Mouse (Mus musculus) inflammation-experienced regulatory T-cells, adult 16 weeks (primary cell): ENCODE results near the gene Gm21750. TPM values are rescaled to one million over a fixed set of nuclear protein-coding genes. Genes with fewer than 3 reads are reported as not detected.

Source experiments
- polyA plus RNA-seq: library from polyadenylated mRNA; unstranded; fragments of 100-300 nt; shearing (Covaris generic); gene quantifications from one replicate; pipeline ENCODE4 v1.2.1, GENCODE M21; 2017

The Gm21750 gene
- polyA plus RNA-seq, result not detected

DNA sequence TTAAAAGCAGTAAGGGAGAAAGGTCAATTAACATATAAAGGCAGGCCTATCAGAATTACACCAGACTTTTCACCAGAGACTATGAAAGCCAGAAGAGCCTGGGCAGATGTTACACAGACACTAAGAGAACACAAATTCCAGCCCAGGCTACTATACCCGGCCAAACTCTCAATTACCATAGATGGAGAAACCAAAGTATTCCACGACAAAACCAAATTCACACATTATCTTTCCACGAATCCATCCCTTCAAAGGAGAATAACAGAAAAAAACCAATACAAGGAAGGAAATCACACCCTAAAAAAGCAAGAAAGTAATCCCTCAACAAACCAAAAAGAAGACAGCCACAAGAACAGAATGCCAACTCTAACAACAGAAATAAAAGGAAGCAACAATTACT lies at the start of gene Gm21750:
Gm21750 (plus strand) TSS at position 301 of the 400 bp plus-strand sequence.

Other genes starting within 250 kb of the Gm21750 start
- gene Med4, start 151.2 kb upstream of the Gm21750 start, polyA plus RNA-seq, result 81.8 TPM
- 84.0 TPM for gene Sucla2, start 135.9 kb upstream of the Gm21750 start, polyA plus RNA-seq
- gene Nudt15, start 113.0 kb upstream of the Gm21750 start, polyA plus RNA-seq, result 6.4 TPM